Mouse (Mus musculus) neural tube, embryonic 15.5 days (tissue): ENCODE results near the gene Kctd17. TPM values are rescaled to one million over a fixed set of nuclear protein-coding genes. Genes with fewer than 3 reads are reported as not detected.

Experiments used
- ATAC-seq: fragments of 200-750 bp; cut with Nextera tagmentation; 2 replicates; pipeline ENCODE4 v1.8.0; 2017; ENCODE audit warnings: mild to moderate bottlenecking, moderate TSS enrichment, moderate library complexity; ENCODE audit not compliant: low FRiP score
- H3K27ac ChIP-seq: fragments of 300-500 bp; sonication (generic); replicated peaks from 2 replicates; pipeline ENCODE4 v1.5.1; 2015; ENCODE audit warnings: mild to moderate bottlenecking, inconsistent platforms
- H3K27me3 ChIP-seq: fragments of 300-500 bp; sonication (generic); replicated peaks from 2 replicates; pipeline ENCODE4 v1.6.1; 2015; ENCODE audit warnings: inconsistent platforms
- H3K36me3 ChIP-seq: fragments of 300-500 bp; sonication (generic); 2 replicates; pipeline ENCODE4 v1.6.1; 2015; ENCODE audit warnings: inconsistent platforms
- H3K4me1 ChIP-seq: fragments of 300-500 bp; sonication (generic); 2 replicates; pipeline ENCODE4 v1.6.1; 2015; ENCODE audit warnings: inconsistent platforms
- H3K4me2 ChIP-seq: fragments of 300-500 bp; sonication (generic); 2 replicates; pipeline ENCODE4 v1.6.1; 2015; ENCODE audit warnings: inconsistent platforms, mild to moderate bottlenecking, moderate library complexity
- H3K4me3 ChIP-seq: fragments of 300-500 bp; sonication (generic); replicated peaks from 2 replicates; pipeline ENCODE4 v1.5.1; 2015; ENCODE audit warnings: mild to moderate bottlenecking, inconsistent platforms
- H3K9ac ChIP-seq: fragments of 300-500 bp; sonication (generic); replicated peaks from 2 replicates; pipeline ENCODE4 v1.6.1; 2015; ENCODE audit warnings: mild to moderate bottlenecking, inconsistent platforms
- H3K9me3 ChIP-seq: fragments of 300-500 bp; sonication (generic); replicated peaks from 2 replicates; pipeline ENCODE4 v1.6.1; 2016; ENCODE audit warnings: inconsistent platforms
- WGBS: fragments of 180-500 bp; shearing (Covaris S2); methylation state at CpG from one replicate; pipeline ENCODE4 v1.1.7; 2015; ENCODE audit warnings: mixed read lengths; 5-methylcytosine and 5-hydroxymethylcytosine counted together
- polyA plus RNA-seq: library from polyadenylated mRNA; unstranded; fragments of >200 nt; fragmentation: Nextera tagmentation; extraction: Ambion mirVana; gene quantifications from 2 replicates; pipeline ENCODE4 v1.2.1, GENCODE M21; 2015

The Kctd17 gene
- polyA plus RNA-seq, 1 experiment from 2014 or later = 158 TPM

DNA sequence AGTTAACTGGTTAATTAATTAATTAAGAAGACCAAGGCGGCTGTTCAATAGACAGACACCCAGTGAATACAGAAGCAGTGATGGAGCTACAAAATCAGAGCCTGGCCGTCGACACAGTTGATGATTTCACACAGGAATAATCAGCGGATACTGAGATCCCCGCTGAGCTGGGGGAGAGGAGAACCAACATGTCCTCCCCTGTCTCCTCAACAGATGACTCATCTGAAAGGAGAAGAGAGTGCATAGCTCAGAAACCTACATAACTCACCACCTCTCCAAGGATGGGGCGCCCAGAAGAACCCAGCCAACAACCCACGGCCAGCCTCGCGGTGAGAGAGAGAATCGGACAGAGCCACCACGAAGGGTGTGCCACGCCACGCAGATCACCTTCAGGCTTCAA, 8.0 kb upstream of the Kctd17 start:
- H3K4me2 ChIP-seq = no peak overlapping the region
- H3K27ac ChIP-seq = no peak overlapping the region
- H3K9me3 ChIP-seq = no peaks in the 10 kb centered on the region
- H3K4me1 ChIP-seq = peaks cover 11% of the 10 kb centered on the region
- H3K9ac ChIP-seq = no peak overlapping the region
- no peaks in the 10 kb centered on the region for H3K36me3 ChIP-seq
- no peaks in the 10 kb centered on the region for H3K27me3 ChIP-seq
- no peak overlapping the region for H3K4me3 ChIP-seq
- 85% methylated on average over 13 of the region's 13 CpGs for WGBS
- ATAC-seq = no peak

DNA sequence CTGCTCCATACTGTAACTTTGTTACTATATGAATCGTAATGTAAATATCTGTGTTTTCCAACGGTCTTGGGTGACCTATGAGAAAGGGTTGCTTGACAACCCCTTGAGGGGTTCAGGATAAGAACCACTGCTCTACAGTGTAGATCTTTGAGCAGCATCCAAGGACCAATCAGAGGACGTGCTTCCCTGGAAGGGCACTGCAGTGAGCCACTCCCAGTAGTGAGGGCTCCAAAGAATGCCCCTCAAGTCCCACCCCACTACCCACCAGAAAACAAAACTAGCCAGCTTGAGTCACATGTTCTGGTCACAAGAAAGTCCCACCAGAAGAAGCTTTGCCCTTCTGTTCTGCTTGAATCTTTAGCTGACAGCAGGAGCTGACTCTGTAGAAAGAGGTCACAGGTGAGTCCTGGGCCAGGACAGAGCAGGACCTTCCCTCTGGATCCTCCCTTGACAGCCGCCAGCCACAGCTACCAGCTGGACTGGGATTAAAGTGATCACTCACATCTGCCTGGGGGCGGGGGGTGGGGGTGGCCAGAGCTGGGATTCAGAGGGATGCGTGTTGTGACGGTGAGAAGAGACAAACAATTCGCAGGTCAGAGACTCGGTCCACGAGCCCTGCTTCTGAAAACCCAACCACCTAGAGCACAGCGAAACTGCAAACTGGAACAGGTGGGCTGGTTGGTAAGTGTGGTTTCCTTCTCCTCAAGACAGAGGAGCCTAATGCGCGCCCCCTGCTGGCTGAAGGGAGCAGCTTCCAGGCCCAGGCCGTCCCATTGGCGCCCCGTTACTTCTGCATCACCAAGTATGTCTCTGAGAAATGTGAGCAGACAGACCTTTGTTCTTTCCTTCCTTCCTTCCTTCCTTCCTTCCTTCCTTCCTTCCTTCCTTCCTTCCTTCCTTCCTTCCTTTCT, 6.1 kb upstream of the Kctd17 start:
- Histone ChIP-seq H3K36me3 (no peaks in the 10 kb centered on the region), H3K9me3 (no peaks in the 10 kb centered on the region), H3K4me3 (no peak overlapping the region), H3K4me2 (peak overlapping the region; percentile 23; the same call in 1 of the 2 replicates), H3K9ac (no peak overlapping the region), H3K27ac (no peak overlapping the region), H3K4me1 (peaks cover 4% of the 10 kb centered on the region), H3K27me3 (no peaks in the 10 kb centered on the region)
- 0 out of 2 replicates have a peak, but pooled peaks have one; percentile 65 for ATAC-seq
- WGBS = 20% methylated on average over 16 of the region's 16 CpGs

DNA sequence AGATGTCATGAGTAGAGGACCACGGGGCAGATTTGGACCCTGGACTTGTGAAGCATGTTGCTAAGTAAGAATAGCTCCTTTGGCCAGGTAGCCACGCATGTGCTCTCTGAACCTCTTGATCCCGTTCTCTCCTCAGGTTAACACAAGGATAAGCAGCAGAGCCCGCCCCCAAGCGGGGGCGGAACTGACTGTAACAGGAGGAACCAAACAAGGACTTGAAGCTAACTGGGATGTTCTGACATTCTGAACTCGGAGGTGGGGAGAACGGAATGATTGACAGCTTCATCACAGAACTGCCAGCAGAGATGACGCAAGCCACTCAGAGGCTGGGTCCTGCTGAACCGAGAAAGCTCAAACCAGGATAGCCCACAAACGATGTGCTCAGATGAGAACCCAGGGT, 3.9 kb upstream of the Kctd17 start:
- no peak for ATAC-seq
- 29% methylated on average over 11 of the region's 11 CpGs for WGBS
- H3K4me2 ChIP-seq = no peak overlapping the region

DNA sequence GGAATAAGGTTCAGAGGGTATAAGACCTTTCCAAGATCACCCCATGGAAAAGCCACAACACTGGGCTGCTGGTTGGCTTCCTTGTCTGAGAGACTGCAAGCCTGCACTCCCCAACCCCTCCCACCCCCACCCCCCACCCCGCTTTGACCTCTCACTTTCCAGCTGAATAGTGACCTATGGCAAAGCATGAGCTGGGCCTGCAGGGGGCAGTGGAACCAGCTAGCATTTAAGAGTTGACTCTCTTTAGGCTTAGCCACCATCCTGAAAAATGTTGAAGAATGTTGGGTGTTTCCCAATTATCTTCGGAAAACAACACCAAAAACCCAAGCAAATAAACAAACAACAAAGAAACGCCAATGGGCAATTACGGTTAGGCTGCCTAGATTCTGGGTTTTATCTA, 3.1 kb upstream of the Kctd17 start:
- Histone ChIP-seq H3K4me3 (no peak overlapping the region), H3K4me2 (no peak overlapping the region), H3K9ac (no peak overlapping the region), H3K36me3 (no peaks in the 10 kb centered on the region), H3K27ac (no peak overlapping the region), H3K4me1 (peaks cover 23% of the 10 kb centered on the region), H3K27me3 (no peaks in the 10 kb centered on the region), H3K9me3 (no peaks in the 10 kb centered on the region)
- ATAC-seq = no peak
- WGBS = 66% methylated on average over 4 of the region's 4 CpGs

More for the DNA sequence above, 3.9 kb upstream of the Kctd17 start:
- Histone ChIP-seq H3K4me1 (peaks cover 16% of the 10 kb centered on the region), H3K27ac (no peak overlapping the region), H3K27me3 (no peaks in the 10 kb centered on the region), H3K36me3 (no peaks in the 10 kb centered on the region), H3K9me3 (no peaks in the 10 kb centered on the region), H3K4me3 (no peak overlapping the region), H3K9ac (no peak overlapping the region)

DNA sequence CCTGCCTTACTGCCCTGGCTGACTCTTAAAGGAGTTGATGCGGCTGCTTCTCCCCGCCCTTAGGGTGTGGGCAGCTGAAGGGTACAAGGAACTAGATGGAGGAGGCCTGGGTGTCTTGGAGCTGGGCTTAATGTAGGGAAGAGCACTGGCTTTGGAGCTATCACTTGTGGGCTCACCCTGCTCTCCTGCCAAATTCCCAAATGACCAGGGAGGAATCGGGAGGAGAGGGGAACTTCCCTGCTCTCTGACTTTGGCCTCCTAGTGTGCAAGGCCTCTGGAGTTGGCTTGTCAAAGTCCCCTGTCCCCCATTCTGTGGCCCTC, 735 bp downstream of the Kctd17 start:
- Histone ChIP-seq H3K4me2 (peak overlapping the region; percentile 85), H3K4me3 (peak overlapping the region; percentile 58), H3K27ac (peak overlapping the region; percentile 69), H3K4me1 (peaks cover 33% of the 10 kb centered on the region), H3K9ac (peak overlapping the region; percentile 69), H3K36me3 (peaks cover 32% of the 10 kb centered on the region), H3K27me3 (no peaks in the 10 kb centered on the region), H3K9me3 (no peaks in the 10 kb centered on the region)
- ATAC-seq = no peak
- 8% methylated on average over 3 of the region's 3 CpGs for WGBS

DNA sequence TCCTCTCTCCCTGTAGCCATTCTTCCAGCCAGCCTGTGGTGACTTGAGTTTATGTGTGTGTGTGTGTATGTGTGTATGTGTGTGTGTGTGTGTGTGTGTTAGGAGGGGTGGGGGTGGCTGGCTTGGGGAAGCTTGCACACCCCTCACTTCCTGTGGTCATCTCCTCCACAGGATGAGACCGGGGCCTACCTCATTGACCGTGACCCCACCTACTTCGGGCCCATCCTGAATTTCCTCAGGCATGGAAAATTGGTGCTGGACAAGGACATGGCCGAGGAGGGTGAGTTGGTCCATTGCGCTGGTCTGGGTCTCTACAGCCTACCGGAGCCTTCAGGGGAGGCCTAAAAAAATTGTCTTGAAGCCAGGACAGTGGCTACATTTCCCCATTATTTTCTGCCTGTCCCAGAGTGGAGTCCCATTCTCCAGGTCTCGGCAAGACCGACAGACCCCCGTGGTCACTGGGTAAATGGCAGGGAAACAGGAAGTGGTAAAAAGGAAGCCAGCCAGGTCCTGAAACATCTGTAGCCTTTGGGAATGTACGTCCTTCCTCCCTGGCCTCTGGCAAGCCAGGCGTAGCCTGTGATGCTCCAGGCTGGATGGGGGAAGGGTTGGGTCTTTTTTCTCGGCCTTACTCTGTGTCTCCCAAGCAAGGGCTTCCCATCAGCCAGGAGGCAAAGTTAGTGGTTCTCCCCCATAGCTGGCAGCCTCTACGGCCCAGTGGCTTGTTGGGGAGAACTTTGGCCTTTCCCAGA, 1.7 kb downstream of the Kctd17 start:
- ATAC-seq = no peak
- Histone ChIP-seq H3K4me1 (peaks cover 35% of the 10 kb centered on the region), H3K36me3 (peaks cover 38% of the 10 kb centered on the region), H3K9me3 (no peaks in the 10 kb centered on the region), H3K9ac (peak overlapping the region; percentile 69), H3K27ac (peak overlapping the region; percentile 69), H3K27me3 (no peaks in the 10 kb centered on the region), H3K4me3 (peak overlapping the region; percentile 58), H3K4me2 (peak overlapping the region; percentile 85)
- 88% methylated on average over 13 of the region's 13 CpGs for WGBS

DNA sequence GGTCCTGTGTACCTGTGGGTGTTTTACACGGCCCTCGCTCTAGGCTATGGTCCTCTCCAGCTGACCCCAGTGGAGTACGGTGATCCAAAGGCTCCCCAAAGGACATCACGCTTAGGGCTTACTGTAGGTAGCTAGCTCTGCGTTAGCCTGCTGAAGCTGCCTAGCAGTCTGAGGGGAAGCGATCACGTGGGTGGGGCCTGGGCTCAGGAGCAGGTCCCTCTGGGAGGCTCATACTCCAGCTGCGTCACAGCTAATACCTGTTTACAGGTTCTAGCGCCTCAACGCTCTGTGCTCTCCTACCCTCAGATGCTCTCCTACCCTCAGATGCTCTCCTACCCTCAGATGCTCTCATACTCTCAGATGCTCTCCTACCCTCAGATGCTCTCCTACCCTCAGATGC, 2.5 kb downstream of the Kctd17 start:
- 85% methylated on average over 10 of the region's 10 CpGs for WGBS
- Histone ChIP-seq H3K27ac (peak overlapping the region; percentile 41; the same call in 1 of the 2 replicates), H3K27me3 (no peaks in the 10 kb centered on the region), H3K9ac (no peak overlapping the region), H3K4me1 (peaks cover 38% of the 10 kb centered on the region), H3K36me3 (peaks cover 43% of the 10 kb centered on the region), H3K9me3 (no peaks in the 10 kb centered on the region), H3K4me3 (no peak overlapping the region), H3K4me2 (no peak overlapping the region)
- ATAC-seq = no peak

DNA sequence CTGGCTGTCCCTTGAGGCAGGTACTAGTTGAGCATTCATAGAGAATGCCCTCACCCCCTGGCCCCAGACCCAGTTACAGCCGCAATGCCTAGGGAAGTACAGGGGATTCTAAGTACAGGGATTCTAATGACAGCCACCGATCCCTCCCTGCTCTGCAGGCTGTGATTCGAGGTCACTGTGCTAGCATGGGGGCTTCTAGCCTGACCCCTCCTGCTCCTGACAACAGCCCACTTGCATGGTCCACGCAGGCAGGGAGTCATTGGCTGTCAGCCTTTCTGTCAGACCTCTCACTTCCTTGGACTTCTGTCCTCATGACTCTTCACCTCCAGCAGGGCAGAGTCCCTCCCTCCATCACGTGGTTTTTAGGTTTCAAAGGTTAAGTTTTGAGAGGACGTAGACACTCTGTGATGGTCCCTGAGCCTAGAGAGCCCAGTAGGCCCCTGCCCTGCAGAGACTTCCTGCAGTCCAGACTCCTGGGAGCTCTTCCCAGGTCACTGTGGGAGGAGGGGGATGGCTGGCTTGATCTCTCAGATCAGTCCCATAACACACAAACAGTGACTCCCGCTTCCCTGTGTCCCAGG, 3.3 kb downstream of the Kctd17 start:
- ATAC-seq = no peak
- Histone ChIP-seq H3K9me3 (no peaks in the 10 kb centered on the region), H3K4me3 (no peak overlapping the region), H3K27me3 (no peaks in the 10 kb centered on the region), H3K27ac (no peak overlapping the region), H3K9ac (no peak overlapping the region), H3K36me3 (peaks cover 43% of the 10 kb centered on the region), H3K4me2 (no peak overlapping the region), H3K4me1 (peaks cover 45% of the 10 kb centered on the region)
- 81% methylated on average over 7 of the region's 7 CpGs for WGBS

DNA sequence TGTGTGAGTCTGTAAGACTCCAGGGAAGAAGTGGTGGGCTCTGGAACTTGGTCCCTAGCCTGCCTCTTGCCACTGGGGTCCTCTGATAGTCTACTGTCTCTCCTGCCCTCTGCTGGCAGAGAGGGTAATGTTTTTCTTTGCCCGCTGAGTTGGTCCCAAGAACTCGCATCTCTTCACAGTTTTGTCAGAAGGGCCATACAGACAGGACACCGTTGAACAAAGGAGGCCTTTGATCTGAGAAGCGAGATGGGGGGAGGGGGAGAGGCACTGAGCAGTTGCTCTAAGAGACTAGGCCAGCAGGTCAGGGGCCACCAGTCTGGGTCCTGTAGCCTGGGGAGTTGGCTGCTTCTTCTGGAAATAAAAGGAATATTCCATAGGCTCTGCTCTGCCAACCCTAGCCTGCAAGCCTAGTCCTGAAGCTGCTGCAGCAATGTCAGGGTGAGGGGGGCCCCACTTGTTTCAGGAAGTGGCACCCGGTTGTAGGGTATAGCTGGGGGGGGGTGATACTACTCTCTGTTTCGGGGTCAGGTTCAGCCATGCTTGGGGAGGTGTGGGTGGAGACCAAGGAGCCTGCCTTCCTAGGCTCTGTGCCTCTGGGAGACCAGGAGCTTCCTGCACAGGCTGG, 6.6 kb downstream of the Kctd17 start:
- Histone ChIP-seq H3K4me3 (no peak overlapping the region), H3K4me2 (no peak overlapping the region), H3K36me3 (peaks cover 48% of the 10 kb centered on the region), H3K9ac (no peak overlapping the region), H3K27me3 (no peaks in the 10 kb centered on the region), H3K4me1 (peaks cover 43% of the 10 kb centered on the region), H3K27ac (no peak overlapping the region), H3K9me3 (no peaks in the 10 kb centered on the region)
- ATAC-seq = no peak
- WGBS = 30% methylated on average over 6 of the region's 6 CpGs

DNA sequence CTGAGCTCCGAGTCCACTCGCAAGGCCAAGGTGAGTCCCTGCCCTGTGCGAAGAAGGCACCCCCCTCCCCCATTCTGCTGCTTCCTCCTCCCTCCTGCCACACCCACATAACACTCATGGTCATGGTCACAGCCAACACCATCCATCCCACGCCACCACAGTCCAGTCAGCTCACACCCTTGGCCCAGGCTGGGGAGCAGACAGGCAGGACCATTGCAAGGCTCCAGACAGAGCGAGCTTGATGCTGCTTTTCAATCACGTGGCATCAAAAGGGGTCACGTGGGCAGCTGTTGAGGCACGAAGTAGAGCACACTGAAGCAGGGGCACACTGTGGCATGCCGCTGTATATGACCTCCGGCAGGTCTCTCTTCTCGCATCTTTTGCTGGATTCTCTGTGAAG, 7.3 kb downstream of the Kctd17 start:
- Histone ChIP-seq H3K4me3 (no peak overlapping the region), H3K9ac (no peak overlapping the region), H3K4me1 (peaks cover 36% of the 10 kb centered on the region), H3K27ac (no peak overlapping the region), H3K36me3 (peaks cover 45% of the 10 kb centered on the region), H3K27me3 (no peaks in the 10 kb centered on the region), H3K9me3 (no peaks in the 10 kb centered on the region), H3K4me2 (no peak overlapping the region)
- 74% methylated on average over 11 of the region's 11 CpGs for WGBS
- ATAC-seq = no peak

DNA sequence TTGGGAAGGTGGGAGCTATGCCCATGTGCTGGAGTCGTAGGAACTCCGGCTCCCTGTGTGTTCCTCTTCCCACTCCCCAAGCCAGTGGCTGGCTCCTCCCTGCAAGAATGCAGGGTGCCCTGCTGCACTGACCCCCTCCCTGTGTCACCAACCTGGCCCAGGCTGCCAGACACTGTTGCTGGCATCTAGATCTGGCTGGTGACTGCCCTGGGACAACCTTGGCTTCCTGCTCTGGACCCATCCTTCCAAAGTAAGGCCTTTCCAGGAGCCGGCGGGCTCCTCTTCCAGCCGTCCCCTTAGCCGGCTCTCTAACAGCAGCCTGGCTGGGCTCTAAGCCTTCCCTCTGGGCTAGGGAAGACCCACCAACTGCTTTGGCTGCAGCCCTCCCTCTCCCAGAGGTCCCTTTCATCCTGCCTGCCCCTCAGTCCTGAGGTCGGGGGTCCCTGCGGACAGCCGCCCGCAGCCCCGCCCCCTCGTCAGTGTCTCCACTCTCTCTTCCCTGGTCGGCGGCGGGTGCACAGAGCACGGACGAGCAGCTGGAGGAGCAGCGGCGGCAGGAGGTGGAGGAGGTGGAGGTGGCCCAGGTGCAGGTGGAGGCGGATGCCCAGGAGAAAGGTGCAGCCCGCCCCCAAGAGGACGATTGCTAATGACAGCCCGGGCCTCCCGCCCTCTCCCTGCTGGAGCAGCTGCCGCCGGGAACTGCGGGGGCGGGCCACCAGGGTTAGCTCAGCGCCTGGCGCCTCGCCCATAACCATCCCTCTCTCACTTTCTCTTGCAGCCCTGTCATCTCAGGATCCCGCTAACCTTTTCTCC, 8.2 kb downstream of the Kctd17 start:
- peak; percentile 27; the same call in 1 of the 2 replicates for ATAC-seq
- Histone ChIP-seq H3K4me1 (peaks cover 28% of the 10 kb centered on the region), H3K27ac (peak overlapping the region; percentile 19), H3K9ac (peak overlapping the region; percentile 34), H3K4me2 (peak overlapping the region; percentile 53), H3K36me3 (peaks cover 38% of the 10 kb centered on the region), H3K27me3 (no peaks in the 10 kb centered on the region), H3K4me3 (peak overlapping the region; percentile 20), H3K9me3 (no peaks in the 10 kb centered on the region)
- WGBS = 11% methylated on average over 31 of the region's 32 CpGs
